Comparison of ENCODE assay signal across 19 mouse cellular contexts in the genomic region with DNA sequence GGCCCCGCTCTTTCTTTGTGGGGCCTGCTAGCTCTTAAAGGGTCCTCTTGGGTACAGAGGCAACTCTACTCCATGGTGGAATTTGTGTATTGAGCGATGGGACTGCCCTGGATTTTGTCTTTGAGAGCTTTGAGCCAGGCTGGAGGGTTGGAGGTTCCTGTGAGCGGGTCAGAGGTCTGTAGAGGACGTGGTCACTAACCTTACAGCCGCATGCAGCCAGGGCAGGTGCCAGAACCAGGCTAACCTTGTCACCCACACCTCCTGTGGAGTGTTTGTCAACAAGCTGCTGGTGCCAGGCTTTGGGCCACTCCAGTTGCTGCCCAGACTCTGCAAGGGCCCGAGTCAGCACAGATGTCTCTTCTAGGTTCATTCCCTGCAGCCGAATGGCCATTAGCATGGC. TPM values are rescaled to one million over a fixed set of nuclear protein-coding genes. Genes with fewer than 3 reads are reported as not detected.
"Had no signal": no experiment of that assay in that cellular context is flagged by ENCODE, and none has a peak within 500 bp of the region (broad histone marks: within the 10 kb centered on the region; RNA-seq: fewer than 3 reads in every experiment).

No protein-coding gene starts in this region.

- H3K9me3 ChIP-seq: liver, embryonic 13.5 days; midbrain, embryonic 13.5 days had no signal

- H3K9ac ChIP-seq: liver, embryonic 13.5 days; lung, embryonic 14.5 days; midbrain, embryonic 13.5 days had no signal

- H3K4me3 ChIP-seq: left cerebral cortex, adult 2 months; liver, embryonic 13.5 days; midbrain, embryonic 13.5 days had no signal

- H3K4me2 ChIP-seq: liver, embryonic 13.5 days; lung, embryonic 14.5 days; midbrain, embryonic 13.5 days had no signal

- ATAC-seq: intestine, postnatal 0 days; lung, postnatal 0 days; midbrain, embryonic 13.5 days had no signal

- DNase-seq: kidney, adult 8-10 months; layer of hippocampus, postnatal 36 days; liver, embryonic 13.5 days; lung, embryonic 14.5 days; thymus, adult 2 months; thymus, postnatal 14 days; thymus, postnatal 4 days had no signal

- H3K27ac ChIP-seq: kidney, postnatal 0 days; left cerebral cortex, adult 2 months; liver, embryonic 13.5 days; macrophage; midbrain, embryonic 13.5 days; stomach, postnatal 0 days had no signal

RNA-seq across cellular contexts. Expression of gene Odf3b, which starts 3.0 kb away (rescaled TPM):
- polyA plus RNA-seq: limb, embryonic 11.5 days; macrophage had no signal

RNA-seq across cellular contexts. Expression of gene Klhdc7b, which starts 8.7 kb away (rescaled TPM):
- polyA plus RNA-seq: intestine, postnatal 0 days; kidney, postnatal 0 days; limb, embryonic 11.5 days; limb, embryonic 14.5 days; liver, embryonic 13.5 days; liver, embryonic 16.5 days; lung, embryonic 14.5 days; lung, postnatal 0 days; macrophage; midbrain, embryonic 13.5 days; midbrain, postnatal 0 days; neural tube, embryonic 11.5 days; stomach, postnatal 0 days had no signal
